Mouse (Mus musculus) cerebellum, adult 2 months (tissue): ENCODE data around the gene Epha5.

Source experiments
- CTCF ChIP-seq: fragments of 200-500 bp; IDR thresholded peaks from 2 replicates; pipeline ENCODE4 v1.5.1; 2011; ENCODE audit warnings: low read depth, mild to moderate bottlenecking, control low read depth, low read length, moderate library complexity, borderline replicate concordance; ENCODE audit not compliant: insufficient read depth
- POLR2A ChIP-seq: fragments of 200-500 bp; IDR thresholded peaks from 2 replicates; pipeline ENCODE4 v1.6.1; 2011; ENCODE audit warnings: low read length, control low read depth, borderline replicate concordance; ENCODE audit not compliant: insufficient read depth

GRCm38 (mm10) chr5:84320553-84320952, 96.6 kb downstream of the Epha5 start:
- no peak for TF ChIP-seq CTCF
- TF ChIP-seq POLR2A, result no peak
